Mouse (Mus musculus) embryonic fibroblast, embryonic 13.5 days (primary cell): Measurements from ENCODE around the gene Phactr3.

ENCODE experiments used
- CTCF ChIP-seq: IDR thresholded peaks from 2 replicates; pipeline ENCODE4 v1.5.1; 2011; ENCODE audit warnings: mild to moderate bottlenecking, control low read depth, low read length, moderate library complexity, borderline replicate concordance; ENCODE audit not compliant: insufficient read depth
- POLR2A ChIP-seq: IDR thresholded peaks from 2 replicates; pipeline ENCODE4 v1.6.1; 2011; ENCODE audit warnings: low read depth, mild to moderate bottlenecking, control low read depth, low read length, moderate library complexity

DNA sequence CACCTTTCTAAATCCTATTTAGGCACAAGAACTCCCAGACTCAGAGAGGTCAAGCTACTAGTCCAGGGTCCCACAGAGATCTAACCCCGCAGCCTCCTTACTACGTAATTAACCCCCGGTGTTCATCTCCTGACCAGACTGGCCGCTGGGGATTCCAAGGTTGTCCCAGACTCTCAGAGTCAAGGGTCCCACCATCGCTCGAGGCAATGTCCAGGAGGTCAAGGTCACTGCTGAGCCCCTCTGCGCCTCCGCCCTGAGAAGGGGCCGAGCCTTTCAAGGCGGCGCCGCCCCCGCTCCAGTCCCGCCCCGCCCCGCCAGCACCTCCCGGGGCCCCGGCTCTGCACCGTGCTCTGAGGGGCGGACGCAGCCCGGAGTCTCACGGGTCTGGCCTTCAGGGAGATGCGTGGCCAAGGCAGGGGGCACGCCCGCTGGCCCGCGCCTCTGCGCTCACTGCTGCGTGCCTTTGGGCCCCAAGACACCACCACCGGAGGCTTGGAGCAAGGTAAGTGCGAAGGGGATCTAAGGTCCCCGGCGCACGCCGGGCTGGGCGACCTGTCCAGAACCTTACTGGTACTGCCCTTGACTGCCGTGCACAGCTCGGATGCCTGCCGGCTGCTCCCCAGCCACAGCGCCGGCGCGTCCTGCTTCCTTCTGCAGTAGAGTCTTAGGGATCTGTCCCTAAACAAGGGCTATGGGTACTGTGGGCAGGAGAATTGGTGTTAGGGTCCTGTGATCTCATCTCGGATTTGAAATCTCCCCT is at the start of gene Phactr3:
- TF ChIP-seq POLR2A (no peak), CTCF (no peak)
